Mouse (Mus musculus) kidney, adult 9 months (tissue): ENCODE measurements around the gene Pak3.
A peak's percentile ranks its signal among the peaks of the same experiment; 100 is the strongest.
"Not testable (repeated sequence)": the region's sequence is repeated elsewhere in the genome, so short reads cannot be mapped to it uniquely, and the experiment has no call there.

Source experiments
- DNase-seq: peaks from one replicate; pipeline ENCODE4 v3.0.0; 2022

Gene Pak3

DNA sequence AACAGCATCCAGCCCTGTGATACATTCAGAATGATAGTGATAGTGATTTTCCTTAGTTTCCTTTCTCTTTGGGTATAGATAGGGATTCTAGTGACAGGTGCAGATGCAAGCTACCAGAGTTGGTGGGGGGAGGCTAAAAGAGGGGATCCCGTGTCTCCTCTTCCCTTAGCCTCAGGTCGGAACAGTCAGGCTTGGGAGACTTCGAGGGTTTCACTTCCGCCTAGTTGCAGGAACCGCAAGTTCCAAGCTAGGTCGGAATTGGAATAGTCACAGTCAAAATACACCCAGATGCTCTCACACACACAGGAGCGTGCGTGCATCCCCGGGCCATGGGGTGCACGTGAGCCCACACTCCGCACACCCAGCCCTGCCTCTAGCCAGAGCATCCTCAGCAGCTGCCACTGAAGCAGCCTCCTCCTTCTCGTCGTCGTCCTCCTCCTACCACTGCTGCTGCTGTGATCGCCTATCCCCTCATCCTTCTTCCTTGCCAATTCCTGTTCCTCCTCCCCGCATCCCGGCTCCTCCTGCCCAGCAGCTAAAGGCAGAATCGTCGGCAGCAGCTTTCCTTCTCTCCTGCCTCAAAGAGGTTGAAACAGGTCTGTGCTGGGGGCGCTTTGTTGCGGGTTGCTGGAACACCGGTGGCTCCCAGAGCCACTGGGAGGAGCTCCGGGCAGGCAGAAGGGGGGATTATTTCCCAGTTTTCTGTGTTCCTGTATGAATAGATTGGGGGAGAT is at the start of gene Pak3:
Gene Pak3 (plus strand): TSS at position 424 of the 734 bp plus-strand sequence.
- no peak for DNase-seq

DNA sequence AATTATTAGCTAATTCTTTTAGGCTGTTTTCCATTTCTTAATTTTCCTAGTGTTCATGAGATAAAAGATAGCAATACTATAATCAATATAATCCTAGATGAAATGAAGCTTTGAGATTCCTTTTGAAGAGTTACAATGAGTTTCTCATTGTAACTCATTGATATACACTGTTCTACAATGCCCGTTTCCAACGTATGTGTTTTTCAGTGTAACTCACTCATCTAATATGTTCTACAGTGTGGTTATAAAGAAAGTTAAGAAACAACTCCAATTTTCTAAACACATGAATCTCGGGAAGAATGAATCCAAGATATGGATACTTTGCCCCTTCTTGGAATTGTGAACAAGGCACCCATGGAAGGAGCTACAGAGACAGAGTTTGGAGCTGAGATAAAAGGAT is 35.5 kb upstream of the Pak3 start:
- peak; percentile 100 for DNase-seq

DNA sequence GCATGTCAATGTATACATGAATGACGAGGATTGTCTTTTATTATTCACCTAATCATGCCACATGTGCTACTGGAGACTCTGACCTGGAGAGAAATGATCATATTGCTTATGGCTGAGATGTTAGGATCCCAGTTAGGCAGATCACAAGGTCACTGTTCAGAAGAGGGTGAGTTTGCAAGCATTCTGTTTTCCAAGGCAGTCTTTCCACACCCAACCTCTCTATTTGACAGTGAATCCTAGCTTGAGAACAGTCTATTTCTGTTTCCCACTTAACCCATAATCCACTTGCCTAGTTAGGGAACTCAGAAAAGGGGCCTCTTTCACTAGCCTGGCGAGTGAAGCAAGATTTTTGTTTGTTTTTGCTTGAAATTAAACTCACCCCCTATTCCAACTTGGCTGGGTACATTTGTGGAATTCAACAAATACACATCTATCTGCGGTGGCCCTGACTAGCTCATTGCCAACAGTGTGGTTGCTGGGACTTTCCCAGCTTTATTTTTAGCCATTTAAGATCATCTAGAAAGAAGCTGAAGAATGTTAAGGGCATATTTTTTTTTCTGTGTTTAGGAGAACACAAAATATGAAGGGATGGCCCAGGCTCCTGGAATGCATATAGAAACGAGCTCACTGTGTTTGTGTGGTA is 17.2 kb upstream of the Pak3 start:
- DNase-seq, result no peak

- DNase-seq, result no peak
These were observed 16.5 kb upstream of the Pak3 start for GRCm38 (mm10) chrX:143501776-143502365.

DNA sequence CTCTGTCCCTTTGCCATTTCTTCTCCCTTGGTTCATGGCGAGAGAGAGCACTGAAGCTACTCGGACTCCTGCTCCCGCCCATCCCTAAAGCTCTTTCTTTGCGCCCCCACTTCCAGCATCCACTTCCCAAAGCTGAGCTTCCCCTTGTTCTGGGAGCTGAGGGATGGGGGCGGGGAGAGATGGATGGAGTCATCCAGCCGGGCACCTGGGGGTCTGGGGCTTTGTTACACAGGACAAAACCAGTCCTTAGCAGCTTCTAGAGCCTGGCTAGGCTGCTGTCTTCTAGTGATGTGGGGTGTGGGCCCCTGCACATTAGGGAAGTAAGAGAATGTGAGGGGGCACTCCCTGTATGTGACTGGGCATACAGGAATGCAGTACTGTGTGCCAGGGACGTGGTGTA is 526 bp downstream of the Pak3 start:
- DNase-seq, result no peak

GRCm38 (mm10) chrX:143519454-143519853 is 1.1 kb downstream of the Pak3 start:
- not testable (repeated sequence) for DNase-seq

GRCm38 (mm10) chrX:143520195-143520594 is 1.8 kb downstream of the Pak3 start:
- DNase-seq, result no peak

- DNase-seq, result no peak
These were observed 13.9 kb downstream of the Pak3 start for GRCm38 (mm10) chrX:143532331-143532730.

GRCm38 (mm10) chrX:143533574-143533973 is 15.2 kb downstream of the Pak3 start:
- no peak for DNase-seq

GRCm38 (mm10) chrX:143542756-143543155 is 24.4 kb downstream of the Pak3 start:
- no peak for DNase-seq

GRCm38 (mm10) chrX:143543186-143543793 is 24.9 kb downstream of the Pak3 start:
- DNase-seq, result no peak

DNA sequence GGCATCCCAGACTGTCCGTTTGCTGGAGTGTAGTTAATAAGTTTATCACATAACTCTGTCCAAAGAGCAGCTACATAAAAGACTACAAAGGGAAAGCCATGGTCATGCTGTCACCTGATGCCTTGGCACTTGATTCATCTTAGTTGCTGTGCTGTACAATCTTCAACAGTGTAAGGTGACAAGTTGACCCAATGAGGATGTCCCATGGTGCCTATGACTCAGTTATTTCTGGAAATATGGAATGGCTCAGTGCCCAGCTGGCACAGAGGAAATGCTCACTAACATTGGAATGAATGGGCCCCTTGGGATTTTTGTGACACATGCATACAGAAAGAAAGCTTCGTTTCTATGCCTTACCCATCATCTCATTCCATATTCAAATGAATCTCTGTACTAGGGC is 55.3 kb downstream of the Pak3 start:
- DNase-seq, result no peak

DNA sequence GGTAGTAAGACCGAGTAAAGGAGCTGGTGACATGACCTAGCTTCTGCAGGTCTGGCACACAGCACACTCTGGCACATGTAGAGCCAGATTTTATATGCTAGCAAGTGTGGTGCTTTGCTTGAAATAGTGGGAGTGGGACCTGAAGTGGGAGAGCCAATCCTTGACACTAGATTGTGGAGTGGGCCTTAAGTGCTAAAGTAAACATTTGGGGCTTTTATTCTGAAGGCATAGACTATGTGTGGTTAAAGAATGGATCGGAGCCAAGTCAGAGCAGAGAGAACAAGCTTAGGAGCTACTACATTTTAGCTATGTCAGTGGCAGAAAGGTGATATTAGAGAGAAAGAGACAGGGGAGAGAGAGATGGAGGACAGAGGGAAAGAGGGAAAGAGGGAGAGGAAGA is 61.5 kb downstream of the Pak3 start:
- no peak for DNase-seq

GRCm38 (mm10) chrX:143580458-143580959 is 62.1 kb downstream of the Pak3 start:
- no peak for DNase-seq

DNA sequence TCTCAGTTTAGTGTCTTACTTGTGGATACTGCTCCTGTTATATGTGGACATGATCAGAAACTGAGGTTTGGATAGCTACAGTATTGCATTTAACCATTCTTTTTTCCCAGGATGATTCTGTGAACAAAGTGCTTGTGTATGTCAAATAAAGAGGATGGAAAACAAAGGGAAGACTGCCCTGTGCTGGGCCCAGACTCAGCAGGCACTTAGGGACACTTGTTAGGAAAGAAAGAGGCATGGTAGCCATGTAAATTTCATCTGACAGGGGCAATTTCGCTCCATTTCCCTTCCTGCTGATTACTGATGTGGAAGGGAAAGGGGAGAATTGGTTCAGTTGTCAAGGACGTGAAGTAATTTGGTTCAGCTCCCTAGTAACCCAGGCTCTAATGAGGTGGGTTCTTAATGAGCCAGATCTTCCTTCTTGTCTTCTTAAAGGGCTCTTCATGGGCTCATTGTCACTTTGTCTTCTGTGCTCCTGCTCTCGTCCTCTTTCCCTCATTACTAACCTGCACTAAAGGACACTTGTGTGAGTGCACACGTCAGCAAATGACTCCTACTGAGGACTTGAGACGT is 88.6 kb downstream of the Pak3 start:
- no peak for DNase-seq

- no peak for DNase-seq
These were observed 100.3 kb downstream of the Pak3 start for GRCm38 (mm10) chrX:143618734-143619133.

DNA sequence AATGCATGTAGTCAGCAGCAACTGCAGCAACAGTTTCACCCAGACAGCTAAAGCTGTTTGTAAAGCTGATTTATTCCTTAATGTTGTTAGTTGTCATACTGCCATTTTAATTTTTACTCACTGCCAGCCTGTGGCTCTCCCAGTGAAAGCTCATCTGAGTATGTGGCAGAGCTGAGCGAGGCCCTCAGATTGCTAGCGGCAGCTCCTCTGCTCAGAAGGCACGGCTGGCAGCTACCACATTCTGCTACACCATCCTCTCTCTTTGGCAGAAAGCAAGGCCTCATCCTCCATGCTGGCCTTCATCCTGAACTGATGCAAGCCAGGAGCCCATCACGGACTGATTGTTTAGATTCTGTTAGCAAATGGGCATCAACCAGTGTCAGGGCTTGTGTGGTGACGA is 109.4 kb downstream of the Pak3 start:
- DNase-seq, result no peak

GRCm38 (mm10) chrX:143643936-143644335 is 125.5 kb downstream of the Pak3 start:
- DNase-seq, result no peak

DNA sequence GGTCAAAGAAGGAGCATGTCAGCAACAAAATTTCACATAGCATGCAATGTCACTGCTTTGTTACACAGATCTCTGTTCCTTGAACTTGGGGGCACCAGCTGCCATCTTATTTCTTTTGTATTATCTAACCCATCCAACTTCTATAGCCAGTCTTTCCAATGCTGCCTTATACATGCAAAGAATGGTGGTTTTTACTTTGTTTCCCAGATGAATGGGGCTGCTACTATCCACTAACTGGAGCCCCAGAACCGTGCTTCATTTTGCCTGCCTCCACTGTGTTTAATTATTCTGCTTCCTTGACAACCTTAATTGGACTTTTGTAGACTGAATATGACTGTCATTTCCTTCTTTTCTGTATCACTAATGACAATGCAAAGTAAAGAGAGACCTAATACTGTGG is 126.4 kb downstream of the Pak3 start:
- DNase-seq, result no peak

- no peak for DNase-seq
These were observed 136.2 kb downstream of the Pak3 start for GRCm38 (mm10) chrX:143654308-143655176.

GRCm38 (mm10) chrX:143655177-143655492 is 136.7 kb downstream of the Pak3 start:
- DNase-seq, result no peak
